Mouse (Mus musculus) thymus, postnatal 25 days (tissue): ENCODE results near the gene Exoc4.

ENCODE experiments used
- DNase-seq: peaks from one replicate; pipeline ENCODE4 v3.0.0; 2022

Exoc4 gene

GRCm38 (mm10) chr6:33872192-33872591, 623.3 kb downstream of the Exoc4 start:
- no peak for DNase-seq

GRCm38 (mm10) chr6:33873000-33873399, 624.1 kb downstream of the Exoc4 start:
- no peak for DNase-seq

- no peak for DNase-seq
These were observed 625.6 kb downstream of the Exoc4 start for GRCm38 (mm10) chr6:33874291-33875014.

DNA sequence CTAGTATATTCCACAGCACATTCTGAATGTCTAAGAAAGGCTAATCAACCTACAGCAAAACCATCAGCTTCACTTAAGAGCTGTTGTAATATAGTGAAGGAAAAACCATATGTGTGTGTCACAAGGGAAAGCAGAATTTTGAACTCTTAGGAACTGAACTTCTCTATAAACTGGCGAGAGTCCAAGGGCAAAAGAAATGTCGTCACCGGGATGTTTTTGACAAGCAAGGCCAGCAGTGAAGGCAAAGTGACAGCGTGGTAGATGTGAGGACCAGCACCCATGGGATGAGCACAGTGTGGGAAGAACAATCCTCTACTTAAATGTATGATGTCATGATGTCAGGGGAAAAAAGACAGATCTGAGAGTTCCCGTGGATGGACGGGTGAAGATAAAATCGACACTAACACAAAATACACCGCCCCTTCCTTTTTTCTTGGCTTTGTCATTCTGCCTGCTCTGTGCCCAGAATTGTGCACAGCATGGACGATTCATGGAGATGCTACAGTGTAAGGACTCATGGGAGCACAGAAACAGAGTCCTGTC, 635.3 kb downstream of the Exoc4 start:
- DNase-seq = no peak

DNA sequence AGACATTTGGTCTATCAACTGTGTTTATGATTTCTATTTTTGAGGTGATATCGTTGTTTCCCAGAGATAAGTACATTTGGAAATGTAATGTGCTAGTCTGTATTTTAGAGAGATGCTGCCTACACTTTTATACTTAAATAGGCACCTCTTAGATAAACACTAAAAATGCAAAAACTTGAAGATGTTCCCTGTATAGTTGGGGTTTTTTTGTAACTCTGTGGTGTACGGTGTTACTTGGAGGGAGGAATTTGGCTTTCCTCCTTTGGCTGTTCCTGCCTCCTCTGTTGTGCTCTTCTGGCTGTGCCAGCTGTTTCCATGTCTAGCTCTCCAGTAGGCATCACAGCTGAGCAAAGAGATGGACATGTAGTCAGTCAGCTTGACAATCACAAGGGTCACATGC, 638.1 kb downstream of the Exoc4 start:
- no peak for DNase-seq

DNA sequence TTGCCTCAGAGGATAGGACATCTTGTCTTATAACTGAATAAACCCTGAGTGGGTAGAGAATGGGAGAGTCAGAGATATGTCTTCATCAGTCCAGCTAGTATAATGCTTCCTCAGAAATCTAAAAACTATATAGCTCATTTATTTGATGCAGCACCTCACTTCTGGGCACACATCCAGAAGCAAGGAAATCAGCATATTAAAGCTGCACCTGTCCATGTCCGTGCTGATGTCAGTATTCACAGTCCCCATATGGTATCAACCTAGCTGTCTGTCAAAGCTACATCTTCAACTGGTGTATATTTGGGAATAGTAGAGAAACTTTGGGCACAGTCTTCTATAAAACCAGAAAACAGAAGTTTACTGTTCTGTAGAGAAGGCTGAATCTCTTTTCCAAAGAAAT, 642.0 kb downstream of the Exoc4 start:
- no peak for DNase-seq

GRCm38 (mm10) chr6:33892142-33892541, 643.3 kb downstream of the Exoc4 start:
- no peak for DNase-seq

DNA sequence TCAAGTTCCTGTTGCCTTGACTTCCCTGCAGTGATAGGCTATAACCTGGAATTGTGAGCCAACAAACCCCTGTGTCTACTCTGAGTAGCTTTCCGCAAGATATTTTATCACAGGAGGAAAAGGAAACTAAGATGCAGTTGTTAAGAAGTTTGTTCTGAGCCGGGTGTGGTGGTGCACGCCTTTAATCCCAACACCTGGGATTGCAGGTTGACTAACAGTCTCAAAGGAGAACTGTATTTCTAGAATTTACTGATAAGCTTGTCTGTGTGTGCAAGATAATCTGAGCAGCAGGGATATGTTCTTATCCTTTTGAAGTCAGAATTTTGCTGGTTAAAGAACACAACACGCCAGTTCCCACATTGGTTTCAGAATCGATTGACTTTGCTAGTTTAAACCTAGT, 651.1 kb downstream of the Exoc4 start:
- no peak for DNase-seq

- DNase-seq = no peak
These were observed 651.7 kb downstream of the Exoc4 start for GRCm38 (mm10) chr6:33900615-33901014.

GRCm38 (mm10) chr6:33905099-33905498, 656.2 kb downstream of the Exoc4 start:
- DNase-seq = no peak

- no peak for DNase-seq
These were observed 661.8 kb downstream of the Exoc4 start for GRCm38 (mm10) chr6:33910671-33911070.

DNA sequence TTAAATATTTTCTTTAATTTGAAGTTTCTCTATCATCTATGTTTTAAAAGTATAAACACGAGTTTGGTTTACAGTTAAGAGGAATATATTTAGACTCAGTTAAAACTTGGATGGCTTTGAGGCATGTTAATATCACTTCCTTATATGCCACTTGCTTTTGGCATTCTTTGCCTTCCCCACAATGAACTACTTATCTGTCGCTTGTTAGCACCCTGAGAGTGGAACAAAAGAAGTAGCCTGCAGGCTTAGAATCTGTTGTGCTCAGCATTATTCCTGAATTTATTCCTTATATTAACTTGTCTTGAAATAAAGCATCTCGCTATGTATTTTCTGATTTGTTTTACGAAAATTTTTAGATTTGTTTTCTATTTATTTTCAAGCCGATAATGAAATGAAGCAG, 664.2 kb downstream of the Exoc4 start:
- no peak for DNase-seq

- DNase-seq = no peak
These were observed 664.6 kb downstream of the Exoc4 start for GRCm38 (mm10) chr6:33913486-33913885.

DNA sequence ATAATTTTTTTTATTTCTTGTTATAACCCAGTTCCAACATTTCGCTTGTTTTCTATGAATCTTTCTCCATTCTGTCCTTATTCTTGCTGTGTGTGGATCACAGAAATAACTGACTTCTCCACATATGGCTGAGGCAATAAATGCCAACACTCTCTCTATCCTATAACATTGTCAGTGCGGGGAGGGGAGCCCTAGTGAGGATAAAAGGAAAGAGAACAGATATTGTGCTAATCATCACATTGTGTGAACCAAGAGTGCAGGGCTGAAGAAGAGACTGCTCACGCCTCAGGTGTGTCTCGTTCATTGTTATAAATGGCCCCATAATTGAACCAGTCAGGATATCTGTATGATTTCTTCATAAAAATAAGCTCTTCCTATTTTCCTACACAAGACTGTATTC, 665.1 kb downstream of the Exoc4 start:
- DNase-seq = no peak

DNA sequence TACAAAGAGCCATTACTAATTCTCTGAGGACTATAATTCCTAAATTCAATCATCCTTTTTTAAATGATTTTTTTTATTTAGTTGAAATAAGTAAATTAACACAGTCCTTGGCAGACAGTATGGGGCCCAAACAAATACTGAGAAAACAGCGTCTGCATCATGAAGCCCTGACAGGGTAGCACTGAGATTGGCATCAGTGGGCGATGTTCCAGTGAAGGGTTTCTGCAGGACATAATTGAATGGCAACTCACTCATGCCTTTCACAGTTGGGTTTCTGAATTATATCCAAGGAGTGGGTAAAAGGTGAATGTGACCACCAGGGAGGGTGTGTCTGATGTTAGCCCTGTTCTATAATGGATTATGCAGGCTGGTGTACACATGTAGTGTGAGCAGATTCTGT, 674.7 kb downstream of the Exoc4 start:
- no peak for DNase-seq

DNA sequence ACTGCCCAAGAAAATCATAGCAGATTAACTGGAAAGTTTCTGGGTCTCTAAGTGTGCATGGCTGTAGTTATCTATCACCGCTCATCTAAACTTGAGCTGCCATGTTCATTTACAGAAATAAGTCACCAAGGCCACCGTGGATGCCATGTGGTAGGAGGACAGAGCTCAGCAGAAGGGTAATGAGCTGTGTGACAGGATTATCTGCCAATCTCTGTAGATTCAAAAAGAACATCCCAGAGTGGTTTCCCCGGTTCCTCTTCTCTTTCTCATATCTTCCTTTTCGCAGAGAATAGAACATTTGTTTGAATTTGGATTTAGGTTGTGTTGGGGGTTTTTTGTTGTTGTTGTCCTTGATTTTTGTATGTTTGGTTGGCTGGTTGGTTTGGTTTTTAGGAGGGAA, 676.0 kb downstream of the Exoc4 start:
- DNase-seq = no peak

GRCm38 (mm10) chr6:33929342-33930086, 680.6 kb downstream of the Exoc4 start:
- peak; percentile 85 for DNase-seq

DNA sequence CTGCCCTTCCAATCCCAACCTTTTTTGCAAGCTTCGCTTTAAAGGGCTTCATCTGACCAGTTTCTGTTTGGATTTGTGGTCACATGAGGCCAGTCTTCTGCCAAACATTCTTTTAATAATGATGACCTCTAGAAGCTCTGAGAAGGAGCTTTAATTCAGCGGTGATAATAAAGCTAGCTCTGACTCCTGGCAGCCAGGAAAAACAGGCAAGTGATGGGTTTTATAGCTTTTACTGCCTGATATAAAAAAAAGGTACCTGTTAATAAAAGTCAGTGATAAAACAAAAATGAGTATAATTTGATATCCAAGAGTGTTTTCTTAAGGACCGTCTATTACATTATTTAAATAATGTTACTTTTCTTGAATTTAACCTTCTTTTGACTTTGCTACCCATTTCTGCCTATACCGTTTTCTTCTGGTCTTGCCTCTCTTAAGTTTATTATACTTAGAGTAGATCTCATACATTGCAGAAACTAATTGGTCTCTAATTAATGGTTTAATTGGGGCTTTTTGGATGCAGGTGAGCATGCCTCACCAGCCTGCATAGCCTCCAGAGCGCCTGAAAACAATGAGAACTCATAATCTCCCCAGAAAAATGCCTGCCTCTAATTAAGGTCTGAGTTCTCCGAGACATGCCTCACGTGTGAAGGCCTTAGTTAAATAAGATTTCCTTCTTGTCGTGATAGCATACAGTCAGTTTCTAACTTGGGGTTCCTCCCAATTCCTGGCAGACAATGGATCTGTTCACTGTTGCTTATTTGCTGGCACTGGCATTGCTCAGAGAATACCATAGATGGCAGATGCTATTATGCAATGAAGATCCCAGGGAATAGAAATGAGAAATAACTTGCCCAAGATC, 681.4 kb downstream of the Exoc4 start:
- DNase-seq = no peak

DNA sequence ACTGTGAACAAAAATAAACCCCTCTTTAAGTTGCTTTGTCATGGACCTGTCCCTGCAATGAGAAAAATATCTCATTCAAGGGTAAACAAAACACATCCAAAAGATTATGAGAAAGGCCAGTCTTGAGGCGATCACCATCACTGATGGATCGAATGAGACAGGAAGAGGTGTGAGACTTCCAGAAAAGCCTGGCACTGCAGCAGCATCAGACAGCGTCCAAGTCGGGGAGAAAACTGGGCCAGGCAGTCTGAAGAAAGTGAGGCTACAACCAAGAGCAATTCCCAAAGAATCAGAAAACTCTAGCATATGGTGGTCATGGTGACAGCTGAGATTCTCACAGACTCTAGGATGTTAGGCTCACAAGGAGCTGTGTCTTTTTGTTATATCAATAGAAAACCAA, 689.0 kb downstream of the Exoc4 start:
- DNase-seq = no peak

- no peak for DNase-seq
These were observed 690.3 kb downstream of the Exoc4 start for GRCm38 (mm10) chr6:33939169-33939568.

- DNase-seq = peak; percentile 45
These were observed 698.1 kb downstream of the Exoc4 start for GRCm38 (mm10) chr6:33946911-33947489.

GRCm38 (mm10) chr6:33950113-33950512, 701.2 kb downstream of the Exoc4 start:
- DNase-seq = peak; percentile 9

DNA sequence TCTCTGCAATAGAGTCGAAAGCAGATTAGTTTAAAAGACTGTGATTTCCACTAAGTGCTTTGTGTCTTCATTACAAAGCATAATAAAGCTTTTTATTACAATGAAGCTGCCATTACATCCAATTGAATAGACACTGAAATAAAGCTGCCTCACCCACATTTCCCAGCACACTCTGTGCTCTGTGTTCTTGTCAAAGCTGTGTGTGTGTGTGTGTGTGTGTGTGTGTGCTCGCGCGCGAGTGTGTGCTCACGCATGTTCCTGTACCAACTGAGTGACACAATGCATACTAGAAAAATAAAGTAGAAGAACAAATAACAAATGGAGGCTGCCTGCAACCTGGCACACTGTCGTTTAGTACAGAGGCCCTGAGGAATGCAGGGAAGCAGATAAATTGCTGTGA, 706.6 kb downstream of the Exoc4 start:
- no peak for DNase-seq
